Mouse (Mus musculus) ES-E14 (cell line): ENCODE results near the gene Zfp652. TPM values are rescaled to one million over a fixed set of nuclear protein-coding genes. Genes with fewer than 3 reads are reported as not detected.
"Not testable (repeated sequence)": the region's sequence is repeated elsewhere in the genome, so short reads cannot be mapped to it uniquely, and the experiment has no call there.

ENCODE experiments used
- DNase-seq: peaks from one replicate; pipeline ENCODE4 v3.0.0-alpha.2; 2013; ENCODE audit warnings: low read depth, low spot score
- H3K27ac ChIP-seq: 2 replicates; pipeline ENCODE4 v1.5.1; 2012; ENCODE audit warnings: low read depth, mild to moderate bottlenecking, low read length, moderate library complexity, mixed read lengths; ENCODE audit not compliant: poor library complexity, insufficient read depth, severe bottlenecking
- H3K36me3 ChIP-seq: 2 replicates; pipeline ENCODE4 v1.6.1; 2012; ENCODE audit warnings: mild to moderate bottlenecking, low read length, moderate library complexity, mixed read lengths; ENCODE audit not compliant: control insufficient read depth, poor library complexity, insufficient read depth, severe bottlenecking
- H3K4me1 ChIP-seq, 2 experiments: fragments of 150-350 bp in 1 of 2; sonication (generic) in 1 of 2; 2 replicates each; pipeline ENCODE4 v1.6.1; 2012; ENCODE audit warnings: low read length in 2 of 2, mild to moderate bottlenecking in 1 of 2, mixed read lengths in 1 of 2; ENCODE audit not compliant: control insufficient read depth in 2 of 2, insufficient read depth in 2 of 2, poor library complexity in 1 of 2
- H3K4me3 ChIP-seq, 2 experiments: fragments of 150-350 bp in 1 of 2; sonication (generic) in 1 of 2; 2 replicates each; pipeline ENCODE4 v1.5.1; 2012; ENCODE audit warnings: low read length in 2 of 2, low read depth in 1 of 2, mild to moderate bottlenecking in 1 of 2, mixed read lengths in 1 of 2; ENCODE audit not compliant: insufficient read depth in 1 of 2, poor library complexity in 1 of 2, severe bottlenecking in 1 of 2
- H3K9ac ChIP-seq: 2 replicates; pipeline ENCODE4 v1.6.1; 2012; ENCODE audit warnings: low read depth, mild to moderate bottlenecking, low read length, mixed read lengths; ENCODE audit not compliant: poor library complexity, insufficient read depth, severe bottlenecking
- H3K9me3 ChIP-seq: fragments of 150-350 bp; sonication (generic); 2 replicates; pipeline ENCODE4 v1.6.1; 2012; ENCODE audit warnings: low read depth, mild to moderate bottlenecking, low read length; ENCODE audit not compliant: control insufficient read depth, insufficient read depth
- CHD2 ChIP-seq: IDR thresholded peaks from 2 replicates; pipeline ENCODE4 v1.6.1; 2014; ENCODE audit warnings: mild to moderate bottlenecking, low read depth, low read length, inconsistent platforms
- HCFC1 ChIP-seq: IDR thresholded peaks from 2 replicates; pipeline ENCODE4 v1.6.1; 2012; ENCODE audit warnings: low read length, inconsistent platforms, borderline replicate concordance; ENCODE audit not compliant: insufficient read depth
- MAFK ChIP-seq: IDR thresholded peaks from 2 replicates; pipeline ENCODE4 v1.6.1; 2014; ENCODE audit warnings: mild to moderate bottlenecking, low read depth, low read length, inconsistent platforms; ENCODE audit not compliant: insufficient read depth
- ZC3H11A ChIP-seq: IDR thresholded peaks from 2 replicates; pipeline ENCODE4 v1.6.1; 2012; ENCODE audit warnings: low read depth, mild to moderate bottlenecking, inconsistent platforms, low read length, borderline replicate concordance
- ZNF384 ChIP-seq: IDR thresholded peaks from 2 replicates; pipeline ENCODE4 v1.6.1; 2012; ENCODE audit warnings: low read depth, low read length, inconsistent platforms
- in situ Hi-C, 2 experiments: fragments of 600-800 bp; cut with MboI; formaldehyde crosslinking; loops; one replicate each; pipeline ENCODE4 v1.15.1; 2025; ENCODE audit warnings: low sequenced_read_pairs in 2 of 2, inconsistent platforms in 1 of 2; ENCODE audit not compliant: unreplicated experiment in 2 of 2
- total RNA-seq: library from RNA; depleted of rRNA; stranded (reverse); fragments of 300-350 nt; gene quantifications from 2 replicates; pipeline ENCODE4 v1.2.3, GENCODE M21; 2012

Gene Zfp652
- total RNA-seq, 1 experiment: 26.9 TPM

DNA sequence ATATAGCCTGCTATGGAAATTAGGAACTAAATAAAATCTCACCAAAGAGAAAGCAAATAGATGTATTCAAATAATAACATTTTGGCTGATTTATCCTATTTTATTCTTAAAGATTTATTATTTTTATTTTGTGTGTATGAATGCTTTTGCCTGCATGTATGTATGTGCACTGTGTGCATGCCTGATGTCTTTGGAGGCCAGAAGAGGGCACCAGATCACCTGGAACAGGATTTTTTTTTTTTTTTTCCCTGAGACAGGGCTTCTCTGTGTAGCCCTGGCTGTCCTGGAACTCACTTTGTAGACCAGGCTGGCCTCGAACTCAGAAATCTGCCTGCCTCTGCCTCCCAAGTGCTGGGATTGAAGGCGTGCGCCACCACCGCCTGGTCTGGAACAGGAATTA, 42.7 kb downstream of the Zfp652 start:
- H3K9me3 ChIP-seq, H3K4me3 ChIP-seq, H3K27ac ChIP-seq, in situ Hi-C loops, H3K9ac ChIP-seq, H3K4me1 ChIP-seq, DNase-seq: not testable (repeated sequence)
- TF ChIP-seq ZNF384: peak; percentile 93
- H3K36me3 ChIP-seq: peaks cover 18% of the 10 kb centered on the region

DNA sequence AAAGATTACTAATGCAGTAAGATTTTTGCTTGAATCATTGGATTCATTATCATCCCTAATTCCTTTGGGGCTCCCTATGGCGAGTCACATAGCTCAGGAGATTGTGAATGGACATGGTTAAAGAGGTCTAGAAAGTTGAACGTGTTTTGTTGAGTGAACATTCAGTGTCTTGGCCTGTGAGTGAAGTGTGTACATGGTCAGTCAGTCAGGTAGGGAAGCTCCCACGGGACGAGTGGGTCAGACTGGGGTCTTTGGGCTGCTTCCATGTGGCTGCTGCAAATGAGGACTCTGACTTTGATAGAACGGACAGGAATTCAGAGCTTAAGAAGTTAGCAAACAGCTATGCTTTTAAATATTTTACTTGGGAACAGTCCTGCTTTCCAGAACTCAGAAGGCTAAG, 48.0 kb downstream of the Zfp652 start:
- Histone ChIP-seq H3K9ac (no peak overlapping the region), H3K9me3 (no peaks in the 10 kb centered on the region), H3K36me3 (peaks cover 23% of the 10 kb centered on the region), H3K4me1 (no peaks in the 10 kb centered on the region), H3K27ac (no peak overlapping the region), H3K4me3 (no peak overlapping the region)
- no peak for TF ChIP-seq MAFK
- no peak for TF ChIP-seq ZNF384
- no peak for TF ChIP-seq ZC3H11A
- TF ChIP-seq HCFC1: no peak
- TF ChIP-seq CHD2: no peak
- in situ Hi-C loops: no loop called here
- DNase-seq: no peak

DNA sequence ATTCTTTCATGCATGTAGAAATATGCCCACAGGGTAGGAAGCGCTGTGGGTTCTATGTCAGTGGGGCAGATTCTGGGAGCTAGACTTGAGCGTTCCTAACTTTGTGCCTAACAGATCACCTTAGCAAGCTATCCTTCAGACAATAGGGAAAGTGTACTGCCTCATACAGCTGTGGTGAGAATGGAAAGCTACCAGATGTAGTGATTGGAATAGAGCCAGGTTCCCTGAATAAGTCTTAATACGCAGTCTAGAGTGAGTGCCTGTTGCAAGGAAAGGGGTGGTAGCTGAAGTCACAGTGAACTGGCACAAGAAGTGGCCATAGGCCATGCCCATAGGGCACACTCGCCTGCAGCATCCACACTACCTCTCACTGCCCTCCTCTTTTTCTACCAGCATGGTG, 50.5 kb downstream of the Zfp652 start:
- no peaks in the 10 kb centered on the region for H3K4me1 ChIP-seq
- in situ Hi-C loops: no loop called here
- no peak for DNase-seq
- no peaks in the 10 kb centered on the region for H3K9me3 ChIP-seq
- H3K9ac ChIP-seq: no peak overlapping the region
- no peak overlapping the region for H3K4me3 ChIP-seq
- peaks cover 23% of the 10 kb centered on the region for H3K36me3 ChIP-seq
- H3K27ac ChIP-seq: no peak overlapping the region
- TF ChIP-seq ZC3H11A (no peak), ZNF384 (no peak), CHD2 (no peak)

- H3K4me1 ChIP-seq: peaks cover 3 to 5% of the 10 kb centered on the region in 2 experiments; a peak in 2 of 4 replicates
- H3K27ac ChIP-seq: no peak overlapping the region
- no peak overlapping the region for H3K4me3 ChIP-seq
- peaks cover 19% of the 10 kb centered on the region for H3K36me3 ChIP-seq
- no peak overlapping the region for H3K9ac ChIP-seq
- no peak for DNase-seq
- H3K9me3 ChIP-seq: no peaks in the 10 kb centered on the region
- TF ChIP-seq HCFC1 (no peak), MAFK (no peak), ZNF384 (no peak), ZC3H11A (no peak), CHD2 (no peak)
- in situ Hi-C loops: no loop called here
Measured at GRCm38 (mm10) chr11:95764806-95765205, 52.3 kb downstream of the Zfp652 start.

GRCm38 (mm10) chr11:95765334-95765733, 52.9 kb downstream of the Zfp652 start:
- DNase-seq: no peak
- no peak for TF ChIP-seq ZC3H11A
- Histone ChIP-seq H3K9ac (no peak overlapping the region), H3K9me3 (no peaks in the 10 kb centered on the region), H3K36me3 (peaks cover 21% of the 10 kb centered on the region), H3K27ac (no peak overlapping the region), H3K4me3 (no peak overlapping the region), H3K4me1 (peaks cover 3 to 6% of the 10 kb centered on the region in 2 experiments; a peak in 3 of 4 replicates)
- in situ Hi-C loops: no loop called here
